Mouse (Mus musculus): ENCODE measurements at regions not wholly inside any gene's neighbourhood (a gene's known extent, or its start where the extent isn't known, plus 50 kb on each side); places are given as distances from the start of the nearest gene placed in this dataset.

DNA sequence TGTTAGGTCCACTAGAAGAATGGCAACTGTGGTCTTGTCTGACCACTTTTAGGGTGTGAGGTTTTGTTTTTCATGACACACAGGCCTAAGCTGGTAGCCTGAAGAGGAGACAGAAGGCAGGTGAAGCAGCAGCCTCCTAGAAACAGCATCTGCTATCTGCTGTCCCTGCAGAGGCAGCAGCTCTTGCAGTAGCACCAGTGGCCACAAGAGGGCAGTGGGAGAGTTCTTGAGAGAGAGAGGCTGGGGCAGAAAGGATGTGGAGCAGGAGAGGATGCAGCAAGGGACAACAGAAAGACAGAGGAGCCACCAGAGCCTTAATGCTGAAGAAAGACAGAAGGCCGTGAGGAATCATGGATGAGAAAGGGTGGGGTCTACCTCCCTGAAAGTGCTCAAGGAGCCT, 88.1 kb upstream of the Usp51 start:
- peak; percentile 31 to 75 for DNase-seq (ENCODE audit: low spot score in 2 of 2)

DNA sequence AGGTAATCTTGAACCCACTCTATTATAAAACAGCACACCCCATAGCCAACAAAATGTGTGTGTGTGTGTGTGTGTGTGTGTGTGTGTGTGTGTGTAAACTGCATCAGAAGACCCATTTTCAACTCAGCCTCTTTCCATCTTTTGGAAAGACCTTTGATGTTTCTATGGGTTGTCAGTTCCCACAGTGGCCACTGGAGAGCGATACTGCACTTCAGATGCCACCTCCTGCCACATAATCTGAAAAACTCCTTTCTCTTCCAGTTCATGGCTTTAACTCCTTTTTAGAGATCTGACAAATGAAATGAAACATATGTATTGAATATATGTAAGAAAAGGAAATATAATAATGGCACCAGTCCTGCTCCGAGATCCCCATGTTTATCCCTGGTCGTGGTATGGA, 79.3 kb upstream of the Usp51 start:
- DNase-seq (ENCODE audit: low spot score in 2 of 2): peak; percentile 5 to 37

DNA sequence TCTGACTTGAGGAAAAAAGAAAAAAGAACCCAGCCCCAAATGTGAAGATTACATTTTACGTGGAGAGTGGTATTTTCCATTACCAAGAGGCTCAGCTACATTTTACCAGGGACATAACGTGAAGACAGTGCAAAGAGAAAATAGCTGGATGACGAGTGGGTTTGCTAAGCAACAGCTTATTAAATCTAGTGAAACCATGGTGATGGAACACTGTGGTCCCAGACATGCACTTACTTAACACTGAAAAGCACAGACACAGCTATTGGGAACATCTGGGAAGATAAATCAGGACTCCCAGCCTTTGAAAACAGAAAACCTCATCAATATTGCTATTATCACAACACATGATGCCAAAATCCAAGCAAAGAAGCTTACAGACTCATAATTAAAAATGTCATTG, 60.1 kb upstream of the Usp51 start:
- no peak for DNase-seq (ENCODE audit: low spot score in 2 of 2)
